In genomic region chr13:40606405-40607271, GRCm38 (mm10) we compare ENCODE assay signal across 10 mouse cellular contexts.
DNase-seq lines count a peak whose midpoint lies in the region; ATAC-seq and TF ChIP-seq lines count a peak whose summit lies in the region.
"Had no signal": no experiment of that assay in that cellular context is flagged by ENCODE, and none has a peak within 500 bp of the region (broad histone marks: within the 10 kb centered on the region; RNA-seq: fewer than 3 reads in every experiment).

No protein-coding gene starts in this region.

- peak; percentile 75 for ATAC-seq in midbrain, embryonic 12.5 days (ENCODE audit: low FRiP score, low read depth)

- H3K4me1 ChIP-seq in midbrain, embryonic 12.5 days: peaks cover 14% of the 10 kb centered on the region

- peak overlapping the region; percentile 49 for H3K4me2 ChIP-seq in midbrain, embryonic 12.5 days (replicated peaks)

- H3K4me3 ChIP-seq in layer of hippocampus, adult 2 months: peak overlapping the region; percentile 42
- peak overlapping the region; percentile 34 for H3K4me3 ChIP-seq in midbrain, embryonic 12.5 days
- H3K4me3 ChIP-seq: erythroblast, embryonic 14.5 days had no signal

- H3K27me3 ChIP-seq in midbrain, embryonic 12.5 days: peaks cover 3% of the 10 kb centered on the region; the same call in 1 of the 2 replicates
- H3K27me3 ChIP-seq: CH12.LX had no signal

- no peak for TF ChIP-seq POLR2A in brain, embryonic 14.5 days (IDR thresholded peaks at IDR 0.05; ENCODE audit: borderline replicate concordance, extremely low read depth, insufficient read depth, insufficient read length, poor library complexity, severe bottlenecking)

- TF ChIP-seq CTCF in brain, embryonic 14.5 days (IDR thresholded peaks at IDR 0.05; ENCODE audit: borderline replicate concordance, extremely low read depth, insufficient read depth, insufficient read length): no peak
- TF ChIP-seq CTCF in layer of hippocampus, adult 2 months (conservative IDR thresholded peaks at IDR 0.05): no peak

- peak overlapping the region; percentile 9; the same call in 1 of the 2 replicates for H3K27ac ChIP-seq in layer of hippocampus, adult 2 months
- H3K27ac ChIP-seq in midbrain, embryonic 12.5 days (replicated peaks): no peak overlapping the region; the same call in 1 of the 2 replicates

- H3K36me3 ChIP-seq in midbrain, embryonic 12.5 days: no peaks in the 10 kb centered on the region

- H3K9ac ChIP-seq in midbrain, embryonic 12.5 days (replicated peaks): peak overlapping the region; percentile 39; the same call in 1 of the 2 replicates

- H3K9me3 ChIP-seq in midbrain, embryonic 12.5 days: no peaks in the 10 kb centered on the region

- DNase-seq in cerebellum, postnatal 25 days: peak; percentile 20 to 33
- no peak for DNase-seq in cerebellum, adult 11 months
- peak; percentile 92 for DNase-seq in brain, embryonic 14.5 days (ENCODE audit: low read depth)
- DNase-seq in frontal cortex, postnatal 25 days (ENCODE audit: low spot score in 2 of 2): peak; percentile 5 to 6
- DNase-seq in layer of hippocampus, adult 2 months (ENCODE audit: low spot score in 2 of 2): peak; percentile 37 to 49
- DNase-seq in telencephalon, adult 2 months (ENCODE audit: low read depth, low spot score): peak; percentile 22
- DNase-seq in thymus, postnatal 0 days (ENCODE audit: low spot score): no peak

- WGBS in midbrain, embryonic 12.5 days: 37% methylated on average over 25 of the region's 25 CpGs

Comparison
In these comparisons a context has a peak if more than half of its experiments do, and no peak if none do; other contexts are left out.
1. DNase-seq: peak in cerebellum, postnatal 25 days (2 of 2), brain, embryonic 14.5 days (single experiment), frontal cortex, postnatal 25 days (2 of 2), layer of hippocampus, adult 2 months (2 of 2) and telencephalon, adult 2 months (single experiment); none in cerebellum, adult 11 months (single experiment) and thymus, postnatal 0 days (single experiment).